Mouse (Mus musculus): Measurements from ENCODE around the gene Vmn1r163.
"Not testable (repeated sequence)": the region's sequence is repeated elsewhere in the genome, so short reads cannot be mapped to it uniquely, and the experiment has no call there.

The Vmn1r163 gene

DNA sequence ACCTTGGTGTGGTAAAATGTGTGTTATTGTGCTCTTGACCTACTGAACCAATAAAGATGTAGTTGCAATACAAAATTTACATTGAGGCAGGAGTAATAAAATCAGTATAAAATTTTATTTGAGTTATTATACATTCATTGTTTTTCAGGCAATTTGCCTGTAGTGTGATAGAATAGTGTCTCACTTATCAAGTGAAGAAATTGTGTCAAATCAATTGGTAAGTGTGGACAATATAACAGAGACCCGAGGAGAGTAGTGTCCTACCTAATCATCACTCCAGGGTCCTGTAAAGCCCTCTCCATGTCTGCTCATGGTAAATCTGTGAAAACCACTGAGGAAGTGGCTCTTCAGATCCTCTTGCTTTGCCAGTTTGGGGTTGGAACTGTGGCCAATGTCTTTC, at the start of gene Vmn1r163:
Vmn1r163 (plus strand) TSS at position 301 of the 400 bp plus-strand sequence.
- not testable (repeated sequence) for DNase-seq (ENCODE audit: low spot score)

GRCm38 (mm10) chr7:23019823-23020222, 35.5 kb upstream of the Vmn1r163 start, which contains the start of gene Gm4216:
Gene Gm4216, minus strand, starts transcription at chr7:23019923.
- not testable (repeated sequence) for DNase-seq (ENCODE audit: low spot score)

GRCm38 (mm10) chr7:23067356-23067755, 12.0 kb downstream of the Vmn1r163 start, which contains the start of gene Gm8720:
Gene Gm8720, minus strand, starts transcription at chr7:23067456.
- DNase-seq (ENCODE audit: low spot score): not testable (repeated sequence)

Data from urinary bladder, postnatal 10 days (tissue).